Mouse (Mus musculus) embryonic facial prominence, embryonic 10.5 days (tissue): ENCODE measurements around the gene Eps8l1. TPM values are rescaled to one million over a fixed set of nuclear protein-coding genes. Genes with fewer than 3 reads are reported as not detected.

ENCODE experiments used
- DNase-seq: peaks from one replicate; pipeline ENCODE4 v3.0.0-alpha.2; 2017; ENCODE audit warnings: low spot score
- H3K27ac ChIP-seq: fragments of 300-500 bp; sonication (generic); replicated peaks from 2 replicates; pipeline ENCODE4 v1.5.1; 2016; ENCODE audit warnings: mild to moderate bottlenecking
- H3K27me3 ChIP-seq: fragments of 300-500 bp; sonication (generic); replicated peaks from 2 replicates; pipeline ENCODE4 v1.6.1; 2016; ENCODE audit warnings: low read depth, mild to moderate bottlenecking; ENCODE audit not compliant: poor library complexity, severe bottlenecking
- H3K36me3 ChIP-seq: fragments of 300-500 bp; sonication (generic); replicated peaks from 2 replicates; pipeline ENCODE4 v1.6.1; 2016; ENCODE audit warnings: mild to moderate bottlenecking, moderate library complexity
- H3K4me1 ChIP-seq: fragments of 300-500 bp; sonication (generic); 2 replicates; pipeline ENCODE4 v1.6.1; 2016
- H3K4me3 ChIP-seq: fragments of 300-500 bp; sonication (generic); 2 replicates; pipeline ENCODE4 v1.5.1; 2016; ENCODE audit warnings: mild to moderate bottlenecking, moderate library complexity
- H3K9me3 ChIP-seq: fragments of 300-500 bp; sonication (generic); 2 replicates; pipeline ENCODE4 v1.6.1; 2016; ENCODE audit warnings: mild to moderate bottlenecking
- WGBS: fragments of 180-500 bp; shearing (Covaris S2); methylation state at CpG from one replicate; pipeline ENCODE4 v1.1.7; 2016; 5-methylcytosine and 5-hydroxymethylcytosine counted together
- polyA plus RNA-seq: library from polyadenylated mRNA; unstranded; fragments of >200 nt; fragmentation: Nextera tagmentation; extraction: Ambion mirVana; gene quantifications from 2 replicates; pipeline ENCODE4 v1.2.1, GENCODE M21; 2016

Gene Eps8l1
- polyA plus RNA-seq, 1 experiment from 2014 or later, result 5.3 TPM

DNA sequence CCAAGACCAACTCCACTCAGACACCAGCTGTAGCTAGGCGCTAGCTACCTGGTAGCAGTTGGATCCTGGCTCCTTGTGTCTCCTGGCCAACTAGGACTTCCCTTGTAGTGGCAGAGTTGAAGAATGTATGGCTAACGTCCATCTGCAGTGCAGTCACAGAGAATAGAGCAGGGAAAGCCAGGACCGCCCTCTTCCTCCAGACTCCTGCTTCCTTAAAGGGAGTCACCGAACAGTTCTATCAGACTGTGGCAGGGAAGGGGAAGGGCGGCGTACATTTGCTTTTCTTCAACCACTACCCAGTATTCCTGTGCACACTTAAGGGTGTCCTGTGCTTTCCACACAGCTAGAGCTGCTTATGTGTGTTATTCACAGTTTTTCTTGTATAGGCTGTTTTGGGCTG lies 30.8 kb downstream of the Eps8l1 start:
- H3K9me3 ChIP-seq, result no peaks in the 10 kb centered on the region
- 88% methylated on average over 6 of the region's 6 CpGs for WGBS
- H3K4me1 ChIP-seq, result no peaks in the 10 kb centered on the region
- H3K27me3 ChIP-seq, result no peaks in the 10 kb centered on the region
- peaks cover 99% of the 10 kb centered on the region for H3K36me3 ChIP-seq
- H3K27ac ChIP-seq, result no peak overlapping the region
- DNase-seq, result no peak
- H3K4me3 ChIP-seq, result no peak overlapping the region

- H3K4me3 ChIP-seq, result no peak overlapping the region
- peaks cover 99% of the 10 kb centered on the region for H3K36me3 ChIP-seq
- no peaks in the 10 kb centered on the region for H3K4me1 ChIP-seq
- no peaks in the 10 kb centered on the region for H3K9me3 ChIP-seq
- DNase-seq, result no peak
- H3K27me3 ChIP-seq, result no peaks in the 10 kb centered on the region
- H3K27ac ChIP-seq, result no peak overlapping the region
- 93% methylated on average over 13 of the region's 13 CpGs for WGBS
Measured at GRCm38 (mm10) chr7:4492284-4493224, 32.1 kb downstream of the Eps8l1 start.

GRCm38 (mm10) chr7:4493991-4494390 lies 33.5 kb downstream of the Eps8l1 start:
- peaks cover 12% of the 10 kb centered on the region for H3K4me1 ChIP-seq
- no peaks in the 10 kb centered on the region for H3K27me3 ChIP-seq
- H3K9me3 ChIP-seq, result no peaks in the 10 kb centered on the region
- WGBS, result 83% methylated on average over 1 of the region's 1 CpGs
- no peak overlapping the region for H3K27ac ChIP-seq
- DNase-seq, result no peak
- H3K36me3 ChIP-seq, result peaks cover 90% of the 10 kb centered on the region
- H3K4me3 ChIP-seq, result no peak overlapping the region

GRCm38 (mm10) chr7:4496468-4496867 lies 36.0 kb downstream of the Eps8l1 start:
- H3K4me3 ChIP-seq, result no peak overlapping the region
- H3K4me1 ChIP-seq, result peaks cover 33% of the 10 kb centered on the region
- H3K9me3 ChIP-seq, result no peaks in the 10 kb centered on the region; the same call in 1 of the 2 replicates
- H3K36me3 ChIP-seq, result peaks cover 66% of the 10 kb centered on the region
- no peak for DNase-seq
- H3K27me3 ChIP-seq, result no peaks in the 10 kb centered on the region
- H3K27ac ChIP-seq, result no peak overlapping the region
- 92% methylated on average over 3 of the region's 3 CpGs for WGBS

DNA sequence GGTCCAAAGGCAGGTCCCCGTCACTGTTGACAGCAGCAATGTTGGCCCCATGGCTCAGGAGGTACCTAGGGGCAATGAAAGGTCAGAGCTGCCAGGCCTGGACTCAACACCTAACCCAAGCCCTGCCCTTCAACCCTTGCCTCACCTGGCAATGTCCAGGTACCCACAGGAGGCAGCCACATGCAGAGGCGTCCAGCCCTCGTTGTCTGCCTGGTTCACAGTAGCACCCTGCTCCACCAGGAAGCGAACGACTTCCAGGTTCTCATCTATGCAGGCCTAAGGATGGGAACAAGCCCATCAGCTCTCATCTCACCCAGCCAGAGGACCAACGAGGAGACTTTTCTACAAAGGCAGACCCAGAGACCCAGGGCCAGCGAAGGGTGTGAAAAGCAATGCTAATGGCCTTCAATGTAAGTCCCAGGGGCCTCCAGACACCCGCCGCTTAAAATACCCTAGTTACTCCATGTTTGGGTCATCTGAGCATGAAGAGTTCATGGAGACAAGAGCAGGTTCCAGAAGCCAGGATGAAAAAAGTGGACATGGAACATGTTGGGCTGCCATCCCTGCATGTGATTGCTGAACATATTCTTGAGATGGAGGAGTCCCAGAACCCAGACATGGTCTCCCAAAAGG lies 36.9 kb downstream of the Eps8l1 start:
- no peak overlapping the region for H3K4me3 ChIP-seq
- no peak overlapping the region for H3K27ac ChIP-seq
- peaks cover 57% of the 10 kb centered on the region for H3K36me3 ChIP-seq
- 94% methylated on average over 9 of the region's 9 CpGs for WGBS
- peaks cover 35% of the 10 kb centered on the region for H3K4me1 ChIP-seq
- DNase-seq, result no peak
- no peaks in the 10 kb centered on the region for H3K27me3 ChIP-seq
- no peaks in the 10 kb centered on the region; the same call in 1 of the 2 replicates for H3K9me3 ChIP-seq

DNA sequence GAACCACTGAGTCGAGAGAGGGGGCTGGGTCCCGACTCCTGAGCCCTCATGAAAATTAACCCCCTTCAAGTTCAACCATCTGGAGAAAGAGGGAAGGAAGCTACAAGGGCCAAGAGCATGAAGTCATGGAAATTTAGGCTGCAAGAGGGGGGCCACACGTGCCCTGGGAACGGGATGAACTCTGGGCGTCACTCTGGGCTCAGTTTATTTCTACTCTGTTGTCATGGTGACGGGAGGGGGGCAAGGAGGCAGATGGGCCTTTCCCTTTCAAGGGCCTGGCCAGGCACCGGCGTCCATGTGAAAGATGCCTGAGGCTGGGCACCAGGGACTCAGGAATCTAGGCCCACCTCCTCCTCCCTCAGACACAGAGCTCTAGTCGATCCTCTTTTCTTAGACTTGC lies 37.8 kb downstream of the Eps8l1 start:
- 40% methylated on average over 9 of the region's 9 CpGs for WGBS
- peaks cover 35% of the 10 kb centered on the region for H3K4me1 ChIP-seq
- peak; percentile 61 for DNase-seq

GRCm38 (mm10) chr7:4499034-4499433 lies 38.6 kb downstream of the Eps8l1 start:
- DNase-seq, result no peak
- Histone ChIP-seq H3K9me3 (no peaks in the 10 kb centered on the region; the same call in 1 of the 2 replicates), H3K4me1 (peaks cover 35% of the 10 kb centered on the region), H3K27me3 (no peaks in the 10 kb centered on the region), H3K4me3 (peak overlapping the region; percentile 97), H3K36me3 (peaks cover 41% of the 10 kb centered on the region), H3K27ac (no peak overlapping the region)
- WGBS, result 89% methylated on average over 4 of the region's 4 CpGs

More for the DNA sequence above, 37.8 kb downstream of the Eps8l1 start:
- no peak overlapping the region for H3K27ac ChIP-seq
- H3K9me3 ChIP-seq, result no peaks in the 10 kb centered on the region; the same call in 1 of the 2 replicates
- H3K27me3 ChIP-seq, result no peaks in the 10 kb centered on the region
- peak overlapping the region; percentile 97 for H3K4me3 ChIP-seq
- H3K36me3 ChIP-seq, result peaks cover 48% of the 10 kb centered on the region

GRCm38 (mm10) chr7:4500892-4501471 lies 40.5 kb downstream of the Eps8l1 start:
- peaks cover 35% of the 10 kb centered on the region for H3K4me1 ChIP-seq

GRCm38 (mm10) chr7:4501558-4502397 lies 41.3 kb downstream of the Eps8l1 start, which contains the start of gene Ppp1r12c:
TSS of gene Ppp1r12c (minus strand) at chr7:4501680.
- no peaks in the 10 kb centered on the region; the same call in 1 of the 2 replicates for H3K9me3 ChIP-seq
- H3K4me3 ChIP-seq, result peak within 1 kb of the TSS; percentile 97
- peak; percentile 95 for DNase-seq
- peaks cover 35% of the 10 kb centered on the region for H3K4me1 ChIP-seq
- WGBS, result under 1% methylated on average over 62 of the region's 62 CpGs
- H3K27ac ChIP-seq, result peak within 1 kb of the TSS; percentile 93
- H3K27me3 ChIP-seq, result no peaks in the 10 kb centered on the region
- peaks cover 14% of the 10 kb centered on the region for H3K36me3 ChIP-seq

More at GRCm38 (mm10) chr7:4500892-4501471, 40.5 kb downstream of the Eps8l1 start:
- under 1% methylated on average over 49 of the region's 52 CpGs for WGBS
- Histone ChIP-seq H3K27me3 (no peaks in the 10 kb centered on the region), H3K9me3 (no peaks in the 10 kb centered on the region; the same call in 1 of the 2 replicates), H3K36me3 (peaks cover 22% of the 10 kb centered on the region), H3K27ac (peak overlapping the region; percentile 93), H3K4me3 (peak overlapping the region; percentile 97)
- DNase-seq, result peak; percentile 55

DNA sequence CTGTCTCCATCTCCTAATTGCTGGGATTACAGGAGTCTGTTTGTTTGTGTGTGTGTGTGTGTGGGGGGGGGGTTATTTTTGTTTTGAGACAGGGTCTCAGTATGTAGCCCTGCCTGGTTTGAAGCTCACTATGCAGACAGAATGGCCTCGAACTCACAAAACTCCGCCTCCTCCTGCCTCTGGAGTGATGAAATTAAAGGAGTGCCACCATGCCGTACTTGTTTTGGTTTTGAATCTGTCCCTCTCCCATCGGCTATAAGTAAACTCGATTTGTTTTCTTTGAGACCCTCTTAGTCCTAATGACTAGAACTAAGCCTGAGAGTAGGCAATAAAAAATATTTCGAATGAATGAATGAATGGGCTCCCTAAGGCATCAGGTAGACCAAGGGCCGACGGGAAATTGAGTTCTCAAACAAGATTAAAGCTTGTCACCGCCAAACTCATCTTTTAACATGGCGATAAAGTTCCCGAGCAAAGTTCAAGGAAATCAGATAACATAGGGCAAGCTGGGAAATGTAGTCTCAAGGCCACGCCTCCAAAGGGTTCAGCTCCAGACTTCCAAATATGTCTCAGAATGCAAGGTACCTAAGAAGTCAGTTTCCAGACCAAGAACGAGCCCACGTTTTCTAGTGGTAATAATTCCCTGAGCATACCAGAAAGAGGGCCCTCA lies 42.1 kb downstream of the Eps8l1 start:
- H3K27me3 ChIP-seq, result no peaks in the 10 kb centered on the region
- H3K4me1 ChIP-seq, result peaks cover 35% of the 10 kb centered on the region
- DNase-seq, result peak; percentile 36
- WGBS, result 12% methylated on average over 14 of the region's 14 CpGs
- peaks cover 6% of the 10 kb centered on the region for H3K36me3 ChIP-seq
- no peaks in the 10 kb centered on the region; the same call in 1 of the 2 replicates for H3K9me3 ChIP-seq
- H3K4me3 ChIP-seq, result peak overlapping the region; percentile 97
- peak overlapping the region; percentile 93 for H3K27ac ChIP-seq

- 0 out of 2 replicates have a peak, but pooled peaks cover 4% of the 10 kb centered on the region for H3K36me3 ChIP-seq
- no peaks in the 10 kb centered on the region for H3K27me3 ChIP-seq
- H3K27ac ChIP-seq, result no peak overlapping the region
- DNase-seq, result no peak
- no peaks in the 10 kb centered on the region; the same call in 1 of the 2 replicates for H3K9me3 ChIP-seq
- WGBS, result 80% methylated on average over 4 of the region's 4 CpGs
- no peak overlapping the region for H3K4me3 ChIP-seq
- H3K4me1 ChIP-seq, result peaks cover 32% of the 10 kb centered on the region
Measured at GRCm38 (mm10) chr7:4503100-4503499, 42.6 kb downstream of the Eps8l1 start.
